Mouse (Mus musculus) stomach, embryonic 14.5 days (tissue): ENCODE measurements around the gene Aak1. TPM values are rescaled to one million over a fixed set of nuclear protein-coding genes. Genes with fewer than 3 reads are reported as not detected.
"Not testable (repeated sequence)": the region's sequence is repeated elsewhere in the genome, so short reads cannot be mapped to it uniquely, and the experiment has no call there.

ENCODE experiments used
- ATAC-seq: fragments of 200-750 bp; cut with Nextera tagmentation; 2 replicates; pipeline ENCODE4 v1.8.0; 2017; ENCODE audit warnings: low read depth, moderate TSS enrichment; ENCODE audit not compliant: insufficient number of reproducible peaks, insufficient read depth, low FRiP score
- H3K27ac ChIP-seq: fragments of 300-500 bp; sonication (generic); 2 replicates; pipeline ENCODE4 v1.5.1; 2014; ENCODE audit warnings: mild to moderate bottlenecking, low read length, moderate library complexity, mixed read lengths
- H3K27me3 ChIP-seq: fragments of 300-500 bp; sonication (generic); 2 replicates; pipeline ENCODE4 v1.6.1; 2014; ENCODE audit warnings: low read length, control low read depth, mixed read lengths; ENCODE audit not compliant: control insufficient read depth, insufficient read depth
- H3K36me3 ChIP-seq: fragments of 300-500 bp; sonication (generic); 2 replicates; pipeline ENCODE4 v1.6.1; 2014; ENCODE audit warnings: mild to moderate bottlenecking, control low read depth, low read length, moderate library complexity, mixed read lengths; ENCODE audit not compliant: control insufficient read depth, insufficient read depth
- H3K4me1 ChIP-seq: fragments of 300-500 bp; sonication (generic); 2 replicates; pipeline ENCODE4 v1.6.1; 2014; ENCODE audit warnings: low read length, control low read depth, mixed read lengths; ENCODE audit not compliant: control insufficient read depth, insufficient read depth
- H3K4me2 ChIP-seq: fragments of 300-500 bp; sonication (generic); replicated peaks from 2 replicates; pipeline ENCODE4 v1.6.1; 2014; ENCODE audit warnings: low read depth, low read length, control low read depth
- H3K4me3 ChIP-seq: fragments of 300-500 bp; sonication (generic); 2 replicates; pipeline ENCODE4 v1.5.1; 2014; ENCODE audit warnings: low read depth, low read length, control low read depth
- H3K9ac ChIP-seq: fragments of 300-500 bp; sonication (generic); replicated peaks from 2 replicates; pipeline ENCODE4 v1.6.1; 2014; ENCODE audit warnings: low read depth, mild to moderate bottlenecking, control low read depth, low read length, moderate library complexity, mixed read lengths
- H3K9me3 ChIP-seq: fragments of 300-500 bp; sonication (generic); 2 replicates; pipeline ENCODE4 v1.6.1; 2016; ENCODE audit warnings: low read depth, low read length, control low read depth; ENCODE audit not compliant: control insufficient read depth
- WGBS: fragments of 180-500 bp; shearing (Covaris S2); extraction: QIAGEN DNeasy Blood & Tissue Kit; methylation state at CpG from one replicate; pipeline ENCODE4 v1.1.7; 2014; 5-methylcytosine and 5-hydroxymethylcytosine counted together
- polyA plus RNA-seq: library from polyadenylated mRNA; unstranded; fragments of >200 nt; fragmentation: Nextera tagmentation; extraction: Ambion mirVana; gene quantifications from 2 replicates; pipeline ENCODE4 v1.2.1, GENCODE M21; 2014

Aak1 gene
- polyA plus RNA-seq, 1 experiment from 2014 or later = 28.6 TPM

GRCm38 (mm10) chr6:87021791-87022190 lies 172.5 kb downstream of the Aak1 start:
- H3K9me3 ChIP-seq = no peaks in the 10 kb centered on the region
- no peak overlapping the region for H3K4me3 ChIP-seq
- no peak overlapping the region for H3K27ac ChIP-seq
- 99% methylated on average over 12 of the region's 12 CpGs for WGBS
- no peak for ATAC-seq
- no peaks in the 10 kb centered on the region for H3K27me3 ChIP-seq
- peaks cover 60% of the 10 kb centered on the region for H3K36me3 ChIP-seq
- no peak overlapping the region for H3K9ac ChIP-seq
- H3K4me2 ChIP-seq = no peak overlapping the region
- H3K4me1 ChIP-seq = no peaks in the 10 kb centered on the region

GRCm38 (mm10) chr6:87026980-87027379 lies 177.7 kb downstream of the Aak1 start:
- H3K27me3 ChIP-seq = no peaks in the 10 kb centered on the region
- H3K4me3 ChIP-seq = no peak overlapping the region
- 69% methylated on average over 7 of the region's 7 CpGs for WGBS
- peaks cover 31% of the 10 kb centered on the region for H3K36me3 ChIP-seq
- no peak for ATAC-seq
- H3K4me1 ChIP-seq = no peaks in the 10 kb centered on the region
- H3K4me2 ChIP-seq = no peak overlapping the region
- no peak overlapping the region for H3K9ac ChIP-seq
- no peak overlapping the region for H3K27ac ChIP-seq
- H3K9me3 ChIP-seq = no peaks in the 10 kb centered on the region

GRCm38 (mm10) chr6:87028881-87029280 lies 179.6 kb downstream of the Aak1 start:
- H3K4me1 ChIP-seq = no peaks in the 10 kb centered on the region
- no peak for ATAC-seq
- no peaks in the 10 kb centered on the region for H3K27me3 ChIP-seq
- no peak overlapping the region for H3K9ac ChIP-seq
- no peak overlapping the region for H3K4me2 ChIP-seq
- no peak overlapping the region for H3K27ac ChIP-seq
- H3K4me3 ChIP-seq = no peak overlapping the region
- H3K36me3 ChIP-seq = peaks cover 18% of the 10 kb centered on the region
- H3K9me3 ChIP-seq = no peaks in the 10 kb centered on the region

- H3K4me1 ChIP-seq, H3K4me3 ChIP-seq, H3K27ac ChIP-seq, ATAC-seq, H3K9ac ChIP-seq, H3K4me2 ChIP-seq, H3K9me3 ChIP-seq, H3K27me3 ChIP-seq, H3K36me3 ChIP-seq: not testable (repeated sequence)
- WGBS = 63% methylated on average over 7 of the region's 7 CpGs
Measured at GRCm38 (mm10) chr6:87031310-87031709, 182.0 kb downstream of the Aak1 start.

GRCm38 (mm10) chr6:87032401-87032800 lies 183.1 kb downstream of the Aak1 start:
- no peak overlapping the region for H3K4me3 ChIP-seq
- no peaks in the 10 kb centered on the region for H3K27me3 ChIP-seq
- no peak overlapping the region for H3K4me2 ChIP-seq
- no peaks in the 10 kb centered on the region for H3K4me1 ChIP-seq
- H3K36me3 ChIP-seq = peaks cover 3% of the 10 kb centered on the region; the same call in 1 of the 2 replicates
- no peak overlapping the region for H3K9ac ChIP-seq
- ATAC-seq = no peak
- no peaks in the 10 kb centered on the region for H3K9me3 ChIP-seq
- no peak overlapping the region for H3K27ac ChIP-seq
- 93% methylated on average over 3 of the region's 3 CpGs for WGBS

GRCm38 (mm10) chr6:87034395-87034794 lies 185.1 kb downstream of the Aak1 start:
- no peak for ATAC-seq
- H3K27ac ChIP-seq = no peak overlapping the region
- no peak overlapping the region for H3K4me2 ChIP-seq
- no peaks in the 10 kb centered on the region for H3K9me3 ChIP-seq
- no peak overlapping the region for H3K4me3 ChIP-seq
- no peak overlapping the region for H3K9ac ChIP-seq
- WGBS = 77% methylated on average over 3 of the region's 3 CpGs
- no peaks in the 10 kb centered on the region; the same call in 1 of the 2 replicates for H3K36me3 ChIP-seq
- no peaks in the 10 kb centered on the region for H3K4me1 ChIP-seq
- no peaks in the 10 kb centered on the region for H3K27me3 ChIP-seq

- no peaks in the 10 kb centered on the region for H3K36me3 ChIP-seq
- WGBS = 84% methylated on average over 10 of the region's 10 CpGs
- no peak overlapping the region for H3K27ac ChIP-seq
- H3K4me1 ChIP-seq = no peaks in the 10 kb centered on the region
- no peak overlapping the region for H3K4me2 ChIP-seq
- no peaks in the 10 kb centered on the region for H3K27me3 ChIP-seq
- no peak for ATAC-seq
- H3K4me3 ChIP-seq = no peak overlapping the region
- H3K9me3 ChIP-seq = no peaks in the 10 kb centered on the region
- H3K9ac ChIP-seq = no peak overlapping the region
Measured at GRCm38 (mm10) chr6:87037826-87038620, 188.7 kb downstream of the Aak1 start.

- Histone ChIP-seq H3K4me2 (no peak overlapping the region), H3K27me3 (no peaks in the 10 kb centered on the region), H3K27ac (no peak overlapping the region), H3K9ac (no peak overlapping the region), H3K4me1 (peaks cover 8% of the 10 kb centered on the region), H3K36me3 (no peaks in the 10 kb centered on the region), H3K4me3 (no peak overlapping the region), H3K9me3 (no peaks in the 10 kb centered on the region)
- no peak for ATAC-seq
- 81% methylated on average over 8 of the region's 8 CpGs for WGBS
Measured at GRCm38 (mm10) chr6:87039161-87039560, 189.8 kb downstream of the Aak1 start.

GRCm38 (mm10) chr6:87040971-87041370 lies 191.7 kb downstream of the Aak1 start:
- H3K36me3 ChIP-seq = no peaks in the 10 kb centered on the region
- no peak overlapping the region for H3K4me2 ChIP-seq
- peak overlapping the region; percentile 27; the same call in 1 of the 2 replicates for H3K27ac ChIP-seq
- H3K27me3 ChIP-seq = no peaks in the 10 kb centered on the region
- H3K4me1 ChIP-seq = peaks cover 8% of the 10 kb centered on the region
- H3K9me3 ChIP-seq = no peaks in the 10 kb centered on the region
- no peak overlapping the region for H3K9ac ChIP-seq
- no peak overlapping the region for H3K4me3 ChIP-seq
- WGBS = 73% methylated on average over 4 of the region's 4 CpGs
- ATAC-seq = no peak
